Mouse (Mus musculus) embryonic fibroblast, embryonic 13.5 days (primary cell): ENCODE measurements around the gene Cux1.

Experiments
- CTCF ChIP-seq: IDR thresholded peaks from 2 replicates; pipeline ENCODE4 v1.5.1; 2011; ENCODE audit warnings: mild to moderate bottlenecking, control low read depth, low read length, moderate library complexity, borderline replicate concordance; ENCODE audit not compliant: insufficient read depth
- POLR2A ChIP-seq: IDR thresholded peaks from 2 replicates; pipeline ENCODE4 v1.6.1; 2011; ENCODE audit warnings: low read depth, mild to moderate bottlenecking, control low read depth, low read length, moderate library complexity

GRCm38 (mm10) chr5:136240381-136240780 is 326.9 kb downstream of the Cux1 start:
- TF ChIP-seq POLR2A (no peak), CTCF (no peak)
